Mouse (Mus musculus): ENCODE results near the gene Gata3. TPM values are rescaled to one million over a fixed set of nuclear protein-coding genes. Genes with fewer than 3 reads are reported as not detected.

Gata3 gene
- total and polyA plus RNA-seq, 3 experiments, result 0.08 to 0.63 (median 0.11) TPM

DNA sequence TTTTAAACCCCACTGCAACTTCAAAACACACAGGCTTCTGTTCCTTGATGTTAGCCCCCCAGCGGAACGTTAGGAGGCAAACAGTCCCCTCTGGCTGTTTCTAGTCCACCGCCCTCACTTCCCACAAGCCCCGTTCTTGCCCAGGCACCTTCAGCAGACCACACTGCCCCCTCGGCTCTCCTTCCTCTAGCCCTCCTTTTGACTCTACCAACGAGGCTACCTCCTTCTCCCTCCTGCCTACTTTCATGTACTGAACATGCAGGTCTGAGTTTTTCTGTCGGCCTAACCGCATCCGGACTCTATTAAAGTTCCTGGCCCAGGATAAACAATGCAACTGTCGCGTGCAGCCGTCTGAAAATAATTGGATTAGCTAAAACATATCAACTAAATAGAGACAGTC is 17.2 kb downstream of the Gata3 start:
- Histone ChIP-seq H3K4me1 (ENCODE audit: control insufficient read depth in 1 of 2, insufficient read depth in 2 of 2) (peaks cover 6 to 40% of the 10 kb centered on the region in 2 experiments; a peak in 3 of 4 replicates), H3K4me2 (ENCODE audit: insufficient read depth, low read depth, poor library complexity, severe bottlenecking) (no peak overlapping the region), H3K9ac (ENCODE audit: insufficient read depth, low read depth) (no peak overlapping the region), H3K4me3 (replicated peaks in 1 of 3; ENCODE audit: low read depth in 2 of 3, low read length in 2 of 3, poor library complexity in 1 of 3) (no peak overlapping the region), H3K79me2 (replicated peaks; ENCODE audit: control insufficient read depth, extremely low read depth, insufficient read depth, poor library complexity, severe bottlenecking) (no peaks in the 10 kb centered on the region), H3K27me3 (replicated peaks) (no peaks in the 10 kb centered on the region), H3K9me3 (replicated peaks; ENCODE audit: low read length) (peaks cover 3% of the 10 kb centered on the region), H3K36me3 (replicated peaks in 1 of 2; ENCODE audit: control insufficient read depth in 1 of 2, insufficient read depth in 1 of 2, low read length in 1 of 2) (peaks cover 0 to 3% of the 10 kb centered on the region in 2 experiments), H3K27ac (ENCODE audit: insufficient read depth, low read depth) (no peak overlapping the region)
- TF ChIP-seq MAX (IDR thresholded peaks at IDR 0.05; ENCODE audit: low read length) (no peak), NELFE (IDR thresholded peaks at IDR 0.05; ENCODE audit: low read depth, low read length) (no peak), ELF1 (IDR thresholded peaks at IDR 0.05; ENCODE audit: low read depth, low read length) (no peak), MAZ (IDR thresholded peaks at IDR 0.05; ENCODE audit: low read depth, low read length) (no peak), BHLHE40 (IDR thresholded peaks at IDR 0.05; ENCODE audit: low read depth, low read length) (no peak), POLR2A (IDR thresholded peaks at IDR 0.05; ENCODE audit: low read depth, low read length) (no peak), KAT2A (IDR thresholded peaks at IDR 0.05; ENCODE audit: insufficient replicate concordance, low read length) (no peak), TBP (conservative IDR thresholded peaks at IDR 0.05; ENCODE audit: low read depth, low read length) (no peak), ZKSCAN1 (IDR thresholded peaks at IDR 0.05; ENCODE audit: borderline replicate concordance, low read depth, low read length) (no peak), HCFC1 (IDR thresholded peaks at IDR 0.05; ENCODE audit: low read depth, low read length) (no peak), CHD2 (IDR thresholded peaks at IDR 0.05; ENCODE audit: low read length) (no peak), PAX5 (IDR thresholded peaks at IDR 0.05; ENCODE audit: low read length) (no peak), USF1 (IDR thresholded peaks at IDR 0.05; ENCODE audit: low read depth, low read length) (no peak), POLR2AphosphoS2 (IDR thresholded peaks at IDR 0.05; ENCODE audit: low read depth, low read length) (no peak), UBTF (IDR thresholded peaks at IDR 0.05; ENCODE audit: low read depth, low read length) (no peak), EP300 (IDR thresholded peaks at IDR 0.05; ENCODE audit: low read length) (no peak), ZC3H11A (IDR thresholded peaks at IDR 0.05; ENCODE audit: low read depth, low read length) (no peak), RCOR1 (conservative IDR thresholded peaks at IDR 0.05; ENCODE audit: low read depth, low read length) (no peak), JUN (IDR thresholded peaks at IDR 0.05; ENCODE audit: insufficient read depth, low read depth, low read length) (no peak), ZNF384 (IDR thresholded peaks at IDR 0.05; ENCODE audit: low read depth, low read length) (no peak)
- dilution Hi-C loops (cut with MboI; ENCODE audit: extremely low pct_ligation_motif_present, extremely low pct_unique_long_range_greater_than_20kb, low sequenced_read_pairs), result no loop called here
- DNase-seq (ENCODE audit: extremely low read depth), result no peak
- in situ Hi-C loops (cut with MboI; ENCODE audit: low pct_ligation_motif_present, low pct_unique_long_range_greater_than_20kb, low sequenced_read_pairs), result no loop called here

- Histone ChIP-seq H3K4me2 (ENCODE audit: insufficient read depth, low read depth, poor library complexity, severe bottlenecking) (no peak overlapping the region), H3K9me3 (replicated peaks; ENCODE audit: low read length) (no peaks in the 10 kb centered on the region), H3K27me3 (replicated peaks) (no peaks in the 10 kb centered on the region), H3K9ac (ENCODE audit: insufficient read depth, low read depth) (no peak overlapping the region), H3K4me1 (ENCODE audit: control insufficient read depth in 1 of 2, insufficient read depth in 2 of 2) (peaks cover 6 to 47% of the 10 kb centered on the region in 2 experiments; a peak in 3 of 4 replicates), H3K27ac (ENCODE audit: insufficient read depth, low read depth) (no peak overlapping the region), H3K36me3 (replicated peaks in 1 of 2; ENCODE audit: control insufficient read depth in 1 of 2, insufficient read depth in 1 of 2, low read length in 1 of 2) (peaks cover 0 to 3% of the 10 kb centered on the region in 2 experiments), H3K79me2 (replicated peaks; ENCODE audit: control insufficient read depth, extremely low read depth, insufficient read depth, poor library complexity, severe bottlenecking) (no peaks in the 10 kb centered on the region), H3K4me3 (replicated peaks in 1 of 3; ENCODE audit: low read depth in 2 of 3, low read length in 2 of 3, poor library complexity in 1 of 3) (no peak overlapping the region)
- TF ChIP-seq CHD1 (IDR thresholded peaks at IDR 0.05; ENCODE audit: low read depth, low read length), result no peak
- TF ChIP-seq ELF1 (IDR thresholded peaks at IDR 0.05; ENCODE audit: low read depth, low read length), result no peak
- TF ChIP-seq BHLHE40 (IDR thresholded peaks at IDR 0.05; ENCODE audit: low read depth, low read length), result no peak
- no peak for TF ChIP-seq ZKSCAN1 (IDR thresholded peaks at IDR 0.05; ENCODE audit: borderline replicate concordance, low read depth, low read length)
- TF ChIP-seq RCOR1 (conservative IDR thresholded peaks at IDR 0.05; ENCODE audit: low read depth, low read length), result no peak
- TF ChIP-seq E2F4 (IDR thresholded peaks at IDR 0.05; ENCODE audit: insufficient replicate concordance, low read depth, low read length), result no peak
- TF ChIP-seq CHD2 (IDR thresholded peaks at IDR 0.05; ENCODE audit: low read length), result no peak
- TF ChIP-seq MYC (IDR thresholded peaks at IDR 0.05; ENCODE audit: low read depth, low read length), result no peak
- no peak for TF ChIP-seq RAD21 (IDR thresholded peaks at IDR 0.05; ENCODE audit: low read depth, low read length)
- TF ChIP-seq SIN3A (IDR thresholded peaks at IDR 0.05; ENCODE audit: low read length), result no peak
- no peak for TF ChIP-seq TCF12 (IDR thresholded peaks at IDR 0.05; ENCODE audit: low read depth, low read length)
- no peak for TF ChIP-seq ZMIZ1 (IDR thresholded peaks at IDR 0.05; ENCODE audit: low read depth, low read length)
- no peak for TF ChIP-seq MAZ (IDR thresholded peaks at IDR 0.05; ENCODE audit: low read depth, low read length)
- TF ChIP-seq GABPA (IDR thresholded peaks at IDR 0.05; ENCODE audit: insufficient replicate concordance, low read depth, low read length), result no peak
- no peak for TF ChIP-seq MAX (IDR thresholded peaks at IDR 0.05; ENCODE audit: low read length)
- no peak for TF ChIP-seq UBTF (IDR thresholded peaks at IDR 0.05; ENCODE audit: low read depth, low read length)
- no peak for TF ChIP-seq PAX5 (IDR thresholded peaks at IDR 0.05; ENCODE audit: low read length)
- DNase-seq (ENCODE audit: extremely low read depth), result no peak
- in situ Hi-C loops (cut with MboI; ENCODE audit: low pct_ligation_motif_present, low pct_unique_long_range_greater_than_20kb, low sequenced_read_pairs), result no loop called here
- dilution Hi-C loops (cut with MboI; ENCODE audit: extremely low pct_ligation_motif_present, extremely low pct_unique_long_range_greater_than_20kb, low sequenced_read_pairs), result no loop called here
Measured at GRCm38 (mm10) chr2:9871798-9872197, 18.0 kb downstream of the Gata3 start.

Measured in CH12.LX (cell line).